Mouse (Mus musculus) urinary bladder, postnatal 25 days (tissue): ENCODE data around the gene Ep300.
"Not testable (repeated sequence)": the region's sequence is repeated elsewhere in the genome, so short reads cannot be mapped to it uniquely, and the experiment has no call there.

Experiments
- DNase-seq: peaks from one replicate; pipeline ENCODE4 v3.0.0; 2022; ENCODE audit warnings: low spot score

The Ep300 gene

GRCm38 (mm10) chr15:81701350-81701749 is 116.2 kb downstream of the Ep300 start:
- DNase-seq: not testable (repeated sequence)
